Mouse (Mus musculus) CH12.LX (cell line): Measurements from ENCODE around the gene Dnajb1.

Source experiments
- CTCF ChIP-seq, 2 experiments: IDR thresholded peaks in 1 of 2; conservative IDR thresholded peaks in 1 of 2; 2 replicates each; pipeline ENCODE4 v1.5.1; 2011 to 2012; ENCODE audit warnings: low read depth in 2 of 2, low read length in 2 of 2, improper control_type of control experiment in 1 of 2, inconsistent platforms in 1 of 2, mild to moderate bottlenecking in 1 of 2, moderate library complexity in 1 of 2
- E2F4 ChIP-seq: IDR thresholded peaks from 2 replicates; pipeline ENCODE4 v1.6.1; 2011; ENCODE audit warnings: low read depth, low read length, improper control_type of control experiment; ENCODE audit not compliant: insufficient replicate concordance
- MAZ ChIP-seq: IDR thresholded peaks from 2 replicates; pipeline ENCODE4 v1.6.1; 2012; ENCODE audit warnings: low read depth, mild to moderate bottlenecking, inconsistent platforms, low read length, improper control_type of control experiment, moderate library complexity
- NELFE ChIP-seq: IDR thresholded peaks from 2 replicates; pipeline ENCODE4 v1.6.1; 2011; ENCODE audit warnings: low read depth, low read length, improper control_type of control experiment
- POLR2A ChIP-seq: IDR thresholded peaks from 2 replicates; pipeline ENCODE4 v1.6.1; 2011; ENCODE audit warnings: low read depth, mild to moderate bottlenecking, improper control_type of control experiment, low read length
- TCF12 ChIP-seq: IDR thresholded peaks from 2 replicates; pipeline ENCODE4 v1.6.1; 2014; ENCODE audit warnings: low read depth, mild to moderate bottlenecking, inconsistent platforms, low read length, improper control_type of control experiment

GRCm38 (mm10) chr8:83572246-83572812 lies 35.7 kb upstream of the Dnajb1 start:
- TF ChIP-seq CTCF (conservative IDR thresholded peaks at IDR 0.05 in 1 of 2, IDR thresholded peaks at IDR 0.05 in 1 of 2; ENCODE audit: low read depth in 2 of 2, low read length in 2 of 2), result no peak
- no peak for TF ChIP-seq NELFE
- TF ChIP-seq POLR2A, result no peak
- TF ChIP-seq MAZ, result no peak
- TF ChIP-seq E2F4, result no peak
- TF ChIP-seq TCF12, result no peak
